Mouse (Mus musculus) cerebellum, postnatal 14 days (tissue): ENCODE results near the gene Map3k7.

Experiments
- DNase-seq, 2 experiments: peaks; one replicate each; pipeline ENCODE4 v3.0.0; 2021; ENCODE audit warnings: mixed read lengths in 2 of 2

Map3k7 gene

GRCm38 (mm10) chr4:31963354-31964193 lies at the start of gene Map3k7:
Gene Map3k7, plus strand, starts transcription at chr4:31964097.
- peak; percentile 96 to 97 for DNase-seq

DNA sequence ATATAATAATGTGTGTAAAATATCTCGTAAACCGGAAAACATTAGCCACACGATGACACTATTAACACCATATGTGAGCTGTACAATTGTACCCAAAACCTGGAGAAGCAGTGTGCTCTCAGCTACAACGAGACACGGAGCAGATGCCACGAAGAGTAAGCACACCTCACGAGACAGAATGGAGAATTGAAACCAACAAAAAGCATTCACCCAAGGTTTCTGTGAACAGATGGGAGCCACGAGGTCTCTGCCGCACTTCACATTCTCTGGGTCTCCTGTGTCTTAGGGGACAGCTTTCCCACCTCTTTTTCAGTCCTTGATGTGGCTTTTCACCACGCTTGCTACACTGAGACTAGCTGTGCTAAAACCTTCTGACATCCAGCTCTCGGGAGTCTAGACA lies 48.8 kb upstream of the Map3k7 start:
- DNase-seq: peak; percentile 4 to 13

DNA sequence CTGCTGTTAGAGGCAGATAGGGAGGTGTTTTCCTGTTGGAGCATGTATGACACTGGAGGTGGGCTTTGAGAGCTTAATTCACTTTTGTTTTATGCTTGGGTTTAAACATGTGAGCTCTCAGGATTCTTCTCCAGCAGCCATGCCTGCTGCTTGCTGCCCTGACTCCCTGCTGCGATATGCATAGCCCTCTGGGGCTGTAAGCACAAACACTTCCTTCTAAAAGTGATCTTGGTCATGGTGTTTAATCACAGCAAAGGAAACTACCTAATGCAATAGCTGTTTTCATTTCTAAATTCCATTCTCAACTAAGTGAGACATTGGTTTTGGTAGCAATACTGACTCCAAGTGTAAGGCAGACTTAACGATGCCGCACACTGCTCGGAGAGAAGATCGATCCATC lies 45.2 kb upstream of the Map3k7 start:
- DNase-seq: no peak

- DNase-seq: no peak
Observed at GRCm38 (mm10) chr4:31922215-31922614, 41.7 kb upstream of the Map3k7 start.

- DNase-seq: no peak
Observed at GRCm38 (mm10) chr4:31923437-31923836, 40.5 kb upstream of the Map3k7 start.

- no peak for DNase-seq
Observed at GRCm38 (mm10) chr4:31924301-31925185, 39.4 kb upstream of the Map3k7 start.

DNA sequence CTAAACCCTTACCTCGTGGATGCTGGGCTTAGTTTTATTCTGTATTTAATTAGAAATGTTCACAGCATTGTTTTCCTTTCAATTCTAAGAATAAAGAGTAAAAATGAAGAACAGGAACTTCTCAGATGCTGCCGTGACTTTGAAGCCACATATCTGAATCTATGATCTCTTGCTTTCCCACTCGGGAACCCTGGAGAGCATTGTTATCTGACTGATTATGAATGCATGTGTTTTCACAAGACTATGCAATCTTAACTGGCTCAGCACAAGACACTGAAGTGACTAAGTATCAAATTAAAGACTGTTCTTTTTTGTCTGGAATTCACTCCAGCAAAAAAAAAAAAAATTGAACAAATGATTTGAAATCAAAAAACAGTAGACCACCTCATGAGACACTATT lies 30.7 kb upstream of the Map3k7 start:
- DNase-seq: no peak

- no peak for DNase-seq
Observed at GRCm38 (mm10) chr4:31935831-31936306, 28.0 kb upstream of the Map3k7 start.

DNA sequence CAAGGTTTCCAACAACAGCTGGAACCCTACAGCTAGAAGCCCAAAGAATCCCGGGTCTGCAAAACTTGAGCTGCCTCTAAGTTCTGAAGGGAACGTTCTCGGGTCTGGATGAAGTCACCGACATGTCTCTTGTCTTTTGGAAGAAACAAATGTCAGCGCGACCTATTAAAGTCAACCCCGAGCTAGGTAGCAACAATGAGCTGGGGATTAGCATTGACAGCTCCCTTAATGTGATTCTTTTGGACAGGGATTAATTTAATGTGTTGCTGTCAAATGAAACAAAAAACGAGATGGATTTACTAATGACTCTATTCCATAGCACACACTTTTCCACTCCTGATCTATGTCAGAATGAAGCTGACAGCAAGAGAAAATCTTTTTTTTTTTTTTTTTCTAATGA lies 27.5 kb upstream of the Map3k7 start:
- DNase-seq: no peak

- DNase-seq: no peak
Observed at GRCm38 (mm10) chr4:31936911-31937375, 27.0 kb upstream of the Map3k7 start.

GRCm38 (mm10) chr4:31937376-31938281 lies 26.3 kb upstream of the Map3k7 start:
- peak; percentile 50 to 57 for DNase-seq

GRCm38 (mm10) chr4:31938416-31939106 lies 25.3 kb upstream of the Map3k7 start:
- DNase-seq: peak; percentile 69 to 78

DNA sequence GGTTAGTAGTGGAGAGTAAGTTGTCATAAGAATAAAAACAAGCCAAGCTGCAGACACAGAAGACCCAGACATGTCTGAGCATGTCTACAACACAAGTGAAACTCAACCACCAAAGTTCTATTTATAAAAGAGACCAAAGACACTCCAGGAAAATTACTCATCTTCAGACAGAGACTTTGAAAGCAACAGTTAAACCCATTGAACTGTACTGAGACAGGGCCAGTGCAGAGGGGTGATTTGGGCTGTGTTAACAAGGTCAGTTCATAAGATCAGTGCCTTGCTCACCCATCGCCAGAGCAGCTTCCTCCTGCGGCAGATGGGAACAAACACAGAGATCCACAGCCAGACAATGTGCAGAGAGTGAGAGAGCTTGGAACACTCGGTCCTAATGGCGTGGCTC lies 22.3 kb upstream of the Map3k7 start:
- DNase-seq: peak in 1 of 2 experiments; percentile 17

GRCm38 (mm10) chr4:31943045-31943444 lies 20.9 kb upstream of the Map3k7 start:
- no peak for DNase-seq

DNA sequence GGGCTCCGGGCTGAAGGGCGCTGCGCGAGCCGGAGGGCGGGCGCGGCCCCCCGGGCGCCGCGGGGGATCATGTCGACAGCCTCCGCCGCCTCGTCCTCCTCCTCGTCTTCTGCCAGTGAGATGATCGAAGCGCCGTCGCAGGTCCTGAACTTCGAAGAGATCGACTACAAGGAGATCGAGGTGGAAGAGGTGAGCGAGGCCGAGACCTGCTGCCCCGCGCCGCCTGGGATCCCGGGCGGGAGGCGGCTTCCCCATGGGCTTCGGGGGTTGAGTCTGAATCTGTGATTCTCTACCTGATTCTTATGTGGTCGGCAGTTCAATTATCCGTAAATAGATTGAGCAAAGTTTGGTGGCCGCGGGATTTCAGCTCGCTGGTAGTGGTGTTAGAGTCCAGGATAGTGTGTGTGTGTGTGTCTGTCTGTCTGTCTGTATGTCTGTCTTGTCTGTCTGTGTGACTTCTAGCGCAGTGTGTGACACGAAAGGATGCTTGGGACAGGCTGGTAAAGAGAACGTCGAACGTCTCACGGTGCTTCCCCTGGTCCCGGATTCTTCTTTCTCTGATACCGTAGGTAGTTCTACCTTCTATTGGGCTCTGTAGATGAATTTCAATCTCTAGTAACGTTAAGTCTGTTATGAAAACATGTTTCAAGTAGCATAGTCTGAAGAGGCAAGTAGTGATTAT lies 438 bp downstream of the Map3k7 start:
- DNase-seq: no peak

DNA sequence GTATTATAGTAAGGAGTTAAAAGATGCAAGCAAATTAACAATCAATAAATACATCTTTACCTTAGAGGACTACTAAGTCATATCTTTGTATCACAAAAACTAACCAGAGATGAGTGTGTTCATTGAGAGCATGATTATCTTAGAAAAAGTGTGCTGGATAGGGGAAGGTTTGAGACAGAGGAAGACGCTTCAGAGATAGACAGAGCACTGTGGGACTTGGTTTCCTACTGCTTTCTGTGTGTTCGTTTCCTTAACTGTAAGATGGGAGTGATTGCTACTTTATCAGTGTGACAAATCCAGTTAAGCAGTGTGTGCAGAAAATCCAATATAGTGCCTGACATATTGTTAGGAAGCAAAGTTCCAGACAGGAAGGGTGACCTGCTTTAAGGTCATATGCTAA lies 1.3 kb downstream of the Map3k7 start:
- DNase-seq: no peak

GRCm38 (mm10) chr4:31971437-31971836 lies 7.5 kb downstream of the Map3k7 start:
- DNase-seq: no peak

DNA sequence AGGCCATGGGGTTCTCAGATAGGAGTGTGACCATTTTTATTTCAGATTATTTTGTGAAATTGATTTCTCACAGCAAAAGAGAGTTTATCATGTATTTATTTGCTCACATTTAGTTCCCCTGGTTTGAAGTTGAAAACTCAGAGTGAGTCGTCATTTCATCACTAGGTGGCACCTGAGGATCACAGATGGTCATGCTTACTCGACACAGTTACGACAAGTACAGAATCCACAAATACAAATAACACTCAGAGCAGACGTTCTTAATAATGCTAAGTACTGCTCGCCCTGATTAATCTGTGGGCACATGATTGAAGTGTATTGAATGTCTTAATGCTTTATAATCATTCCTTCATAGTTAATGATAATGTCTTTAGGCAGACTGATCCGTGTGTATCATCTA lies 8.3 kb downstream of the Map3k7 start:
- DNase-seq: peak; percentile 11 to 14

- DNase-seq: no peak
Observed at GRCm38 (mm10) chr4:31975260-31975950, 11.5 kb downstream of the Map3k7 start.

- DNase-seq: no peak
Observed at GRCm38 (mm10) chr4:31981863-31982262, 18.0 kb downstream of the Map3k7 start.

GRCm38 (mm10) chr4:31993386-31993785 lies 29.5 kb downstream of the Map3k7 start:
- no peak for DNase-seq
